Mouse (Mus musculus) E14TG2a.4 (cell line): ENCODE data around the gene Gfy.
"Not testable (repeated sequence)": the region's sequence is repeated elsewhere in the genome, so short reads cannot be mapped to it uniquely, and the experiment has no call there.

Experiments
- H3K27me3 ChIP-seq: 2 replicates; pipeline ENCODE4 v1.6.1; 2014; ENCODE audit warnings: low read length, control low read depth; ENCODE audit not compliant: insufficient read depth
- H3K36me3 ChIP-seq: 2 replicates; pipeline ENCODE4 v1.6.1; 2014; ENCODE audit warnings: low read length, control low read depth; ENCODE audit not compliant: insufficient read depth
- H3K4me1 ChIP-seq: replicated peaks from 2 replicates; pipeline ENCODE4 v1.6.1; 2014; ENCODE audit warnings: low read depth, low read length, control low read depth
- H3K4me3 ChIP-seq: replicated peaks from 2 replicates; pipeline ENCODE4 v1.5.1; 2014; ENCODE audit warnings: mild to moderate bottlenecking, low read length
- H3K9me3 ChIP-seq: 2 replicates; pipeline ENCODE4 v1.6.1; 2014; ENCODE audit warnings: low read length, control low read depth
- CTCF ChIP-seq: conservative IDR thresholded peaks from 2 replicates; pipeline ENCODE4 v1.5.1; 2014; ENCODE audit warnings: low read length
- NANOG ChIP-seq: IDR thresholded peaks from 2 replicates; pipeline ENCODE4 v1.6.1; 2014; ENCODE audit warnings: borderline replicate concordance, low read length, mixed read lengths
- POU5F1 ChIP-seq: IDR thresholded peaks from 2 replicates; pipeline ENCODE4 v1.6.1; 2014; ENCODE audit warnings: low read length, borderline replicate concordance

Gene Gfy

DNA sequence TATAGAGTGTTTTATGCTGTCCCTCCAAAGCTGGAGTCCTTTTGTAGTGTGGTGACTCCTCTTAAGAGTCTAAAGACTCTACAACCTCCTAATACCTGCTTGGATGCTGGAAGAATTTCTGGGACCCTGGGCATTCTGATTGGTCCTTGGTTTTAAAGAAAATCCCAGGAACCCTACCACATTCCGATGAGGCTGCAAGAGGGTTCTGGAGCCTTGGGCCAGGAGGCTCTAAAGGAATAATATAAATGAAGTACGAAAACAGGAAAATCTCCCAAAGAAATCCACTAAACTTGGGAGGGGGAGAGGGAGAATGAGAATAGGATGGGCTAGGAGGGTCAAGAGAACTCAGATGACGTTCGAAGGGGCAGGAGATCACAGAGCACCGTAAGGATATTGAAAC, 25.8 kb downstream of the Gfy start:
- Histone ChIP-seq H3K9me3 (no peaks in the 10 kb centered on the region), H3K4me1 (peaks cover 62% of the 10 kb centered on the region), H3K4me3 (peak overlapping the region; percentile 89), H3K27me3 (no peaks in the 10 kb centered on the region), H3K36me3 (peaks cover 46% of the 10 kb centered on the region)
- TF ChIP-seq NANOG (no peak), CTCF (no peak), POU5F1 (no peak)

DNA sequence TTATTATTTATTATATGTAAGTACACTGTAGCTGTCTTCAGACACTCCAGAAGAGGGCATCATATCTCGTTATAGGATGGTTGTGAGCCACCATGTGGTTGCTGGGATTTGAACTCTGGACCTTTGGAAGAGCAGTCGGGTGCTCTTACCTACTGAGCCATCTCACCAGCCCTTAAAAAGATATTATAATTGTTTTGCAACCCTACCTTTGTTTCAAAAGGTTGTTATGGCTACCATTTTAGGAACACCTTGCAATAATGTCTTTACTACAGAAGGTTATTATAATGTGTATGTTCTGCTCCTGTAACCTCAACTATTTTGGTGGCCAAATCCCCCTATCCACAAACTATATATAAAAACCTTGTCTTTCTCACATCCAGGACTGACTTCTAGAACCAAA, 26.3 kb downstream of the Gfy start:
- Histone ChIP-seq H3K36me3 (peaks cover 46% of the 10 kb centered on the region), H3K4me3 (peak overlapping the region; percentile 89), H3K4me1 (peaks cover 59% of the 10 kb centered on the region)
- not testable (repeated sequence) for H3K27me3 ChIP-seq, H3K9me3 ChIP-seq

- no peak overlapping the region for H3K4me3 ChIP-seq
- TF ChIP-seq POU5F1 (no peak), NANOG (no peak), CTCF (no peak)
- no peaks in the 10 kb centered on the region for H3K27me3 ChIP-seq
- peaks cover 53% of the 10 kb centered on the region for H3K4me1 ChIP-seq
- H3K36me3 ChIP-seq: peaks cover 54% of the 10 kb centered on the region
- H3K9me3 ChIP-seq: no peaks in the 10 kb centered on the region
Measured at GRCm38 (mm10) chr7:45151303-45151702, 28.1 kb downstream of the Gfy start.

DNA sequence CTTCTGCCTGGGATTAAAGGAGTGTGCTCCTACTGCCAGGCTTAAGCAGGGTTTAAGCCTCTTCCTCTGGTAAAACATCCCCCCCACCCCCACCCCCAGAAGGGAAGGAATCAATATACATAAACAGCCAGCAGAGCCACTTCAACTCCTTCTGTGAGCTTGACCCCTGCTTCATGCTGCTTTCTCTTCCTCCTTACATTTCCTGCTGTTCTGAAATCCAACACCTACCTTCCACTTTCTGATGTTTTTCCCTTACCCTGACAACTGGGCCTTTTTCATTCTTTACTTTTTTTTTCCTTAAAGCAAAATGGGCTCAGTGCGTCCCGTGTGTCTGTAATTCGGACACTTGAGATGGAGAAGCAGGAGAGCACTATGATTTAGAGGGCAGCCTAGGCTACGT, 29.0 kb downstream of the Gfy start:
- no peaks in the 10 kb centered on the region for H3K9me3 ChIP-seq
- no peaks in the 10 kb centered on the region for H3K27me3 ChIP-seq
- no peak for TF ChIP-seq NANOG
- no peak for TF ChIP-seq POU5F1
- TF ChIP-seq CTCF: no peak
- H3K36me3 ChIP-seq: peaks cover 63% of the 10 kb centered on the region
- H3K4me3 ChIP-seq: no peak overlapping the region
- H3K4me1 ChIP-seq: peaks cover 43% of the 10 kb centered on the region

GRCm38 (mm10) chr7:45149545-45149944, 29.8 kb downstream of the Gfy start:
- H3K4me1 ChIP-seq: peaks cover 37% of the 10 kb centered on the region
- H3K9me3 ChIP-seq: no peaks in the 10 kb centered on the region
- no peak overlapping the region for H3K4me3 ChIP-seq
- TF ChIP-seq POU5F1: no peak
- TF ChIP-seq NANOG: no peak
- no peak for TF ChIP-seq CTCF
- peaks cover 71% of the 10 kb centered on the region for H3K36me3 ChIP-seq
- no peaks in the 10 kb centered on the region for H3K27me3 ChIP-seq

DNA sequence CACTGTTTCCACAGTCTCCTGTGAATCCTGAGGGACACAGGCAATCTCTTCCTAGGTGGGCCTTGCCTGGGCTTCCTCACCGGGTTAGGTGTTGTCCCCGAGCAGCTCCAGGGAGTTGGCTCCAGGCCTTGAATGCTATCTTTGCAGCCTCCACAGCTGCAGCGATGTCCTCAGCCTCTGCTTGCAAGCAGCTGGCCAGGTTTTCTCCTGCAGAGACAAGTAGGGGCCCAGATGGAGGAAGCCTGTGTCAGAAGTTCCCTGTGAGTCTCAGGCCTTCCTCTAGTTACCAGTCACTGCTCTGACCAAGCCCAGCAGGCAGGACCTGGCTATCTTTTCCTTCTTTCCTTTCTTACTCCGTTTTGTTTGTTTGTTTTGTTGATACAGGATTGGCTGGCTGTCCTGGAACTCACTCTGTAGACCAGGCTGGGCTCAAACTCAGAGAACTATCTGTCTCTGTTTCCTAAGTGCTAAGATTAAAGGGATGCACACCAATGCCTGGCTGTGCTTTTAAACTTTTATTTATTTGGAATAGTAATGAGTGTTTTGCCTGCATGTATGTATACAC, 30.8 kb downstream of the Gfy start:
- peaks cover 37% of the 10 kb centered on the region for H3K4me1 ChIP-seq
- peaks cover 81% of the 10 kb centered on the region for H3K36me3 ChIP-seq
- no peaks in the 10 kb centered on the region for H3K9me3 ChIP-seq
- no peak overlapping the region for H3K4me3 ChIP-seq
- no peak for TF ChIP-seq NANOG
- TF ChIP-seq CTCF: no peak
- no peak for TF ChIP-seq POU5F1
- no peaks in the 10 kb centered on the region for H3K27me3 ChIP-seq

- H3K36me3 ChIP-seq: peaks cover 88% of the 10 kb centered on the region
- H3K4me3 ChIP-seq: no peak overlapping the region
- H3K9me3 ChIP-seq: no peaks in the 10 kb centered on the region
- no peaks in the 10 kb centered on the region for H3K27me3 ChIP-seq
- TF ChIP-seq POU5F1 (no peak), CTCF (no peak), NANOG (no peak)
- H3K4me1 ChIP-seq: peaks cover 31% of the 10 kb centered on the region
Measured at GRCm38 (mm10) chr7:45147899-45148298, 31.5 kb downstream of the Gfy start.

DNA sequence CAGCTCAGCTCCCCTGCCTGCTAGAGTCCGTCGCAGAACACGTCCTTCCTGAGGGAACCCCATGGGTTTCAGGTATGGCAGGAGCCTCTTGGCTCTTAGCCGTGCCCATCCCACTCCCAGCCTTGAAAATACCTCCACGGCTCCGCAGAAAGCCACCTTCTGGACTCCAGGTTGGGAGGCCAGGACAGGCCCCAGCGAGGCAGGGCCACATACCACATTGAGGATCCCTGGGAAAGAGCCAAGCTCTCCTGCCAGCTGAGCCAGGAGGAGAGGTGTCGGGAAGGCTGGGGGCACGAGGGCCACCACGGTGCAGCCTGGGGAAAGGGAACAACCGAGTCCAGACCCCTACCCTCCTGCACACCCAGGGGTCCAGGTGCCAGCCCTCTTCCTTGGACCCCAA, 32.1 kb downstream of the Gfy start:
- H3K36me3 ChIP-seq: peaks cover 94% of the 10 kb centered on the region
- H3K4me1 ChIP-seq: peaks cover 31% of the 10 kb centered on the region
- TF ChIP-seq POU5F1 (no peak), NANOG (no peak)
- no peaks in the 10 kb centered on the region for H3K9me3 ChIP-seq
- H3K27me3 ChIP-seq: no peaks in the 10 kb centered on the region
- no peak overlapping the region for H3K4me3 ChIP-seq

- Histone ChIP-seq H3K27me3 (no peaks in the 10 kb centered on the region), H3K4me3 (no peak overlapping the region), H3K36me3 (peaks cover 94% of the 10 kb centered on the region), H3K4me1 (peaks cover 14% of the 10 kb centered on the region), H3K9me3 (no peaks in the 10 kb centered on the region)
- TF ChIP-seq NANOG: no peak
- no peak for TF ChIP-seq CTCF
- TF ChIP-seq POU5F1: no peak
Measured at GRCm38 (mm10) chr7:45145460-45145859, 33.9 kb downstream of the Gfy start.
